Mouse (Mus musculus): ENCODE results near the gene Gm20388. TPM values are rescaled to one million over a fixed set of nuclear protein-coding genes. Genes with fewer than 3 reads are reported as not detected.
"Not testable (repeated sequence)": the region's sequence is repeated elsewhere in the genome, so short reads cannot be mapped to it uniquely, and the experiment has no call there.

Gene Gm20388
- total RNA-seq, 1 experiment from 2014 or later, result 10.0 TPM

DNA sequence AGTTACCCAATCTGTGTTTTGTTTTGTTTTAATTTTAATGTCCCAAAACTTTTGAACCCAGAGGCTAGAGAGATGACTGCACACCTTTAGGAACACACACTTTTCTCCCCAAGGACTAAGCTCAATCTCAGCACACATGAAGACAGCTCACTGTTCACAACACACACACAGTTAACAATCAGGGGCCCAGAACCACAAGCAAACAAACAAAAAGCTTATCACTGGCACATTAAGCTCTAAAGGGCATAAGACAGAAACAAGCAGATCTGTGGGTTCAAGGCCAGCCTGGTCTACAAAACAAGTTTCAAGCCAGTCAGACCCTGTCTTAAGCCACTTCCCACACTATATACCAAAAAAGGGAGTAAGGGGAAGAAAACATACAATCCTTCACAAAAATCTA is 3122.8 kb downstream of the Gm20388 start:
- no peak for ATAC-seq (replicated peaks; ENCODE audit: insufficient number of reproducible peaks, low FRiP score, low TSS enrichment, poor library complexity, severe bottlenecking)

DNA sequence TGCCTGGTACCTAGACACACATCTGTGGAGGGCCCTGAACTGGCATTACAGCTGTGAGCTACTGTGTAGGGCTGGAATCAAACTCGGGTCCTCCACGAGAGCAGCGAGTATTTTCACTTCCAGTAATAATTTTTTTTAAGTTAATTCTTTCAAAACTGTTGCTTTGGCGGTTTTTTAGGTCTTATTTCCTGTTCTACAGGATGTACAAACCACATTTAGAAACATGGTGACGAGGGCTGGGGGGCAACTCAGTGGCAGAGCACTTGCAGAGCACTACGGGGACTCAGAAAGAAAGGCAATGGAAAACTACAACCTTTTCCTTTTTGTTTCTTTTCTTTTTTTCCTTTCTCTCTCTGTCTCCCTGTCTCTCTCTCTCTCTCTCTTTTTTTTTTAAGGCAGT is 3123.5 kb downstream of the Gm20388 start:
- no peak for ATAC-seq (replicated peaks; ENCODE audit: insufficient number of reproducible peaks, low FRiP score, low TSS enrichment, poor library complexity, severe bottlenecking)

- ATAC-seq (replicated peaks; ENCODE audit: insufficient number of reproducible peaks, low FRiP score, low TSS enrichment, poor library complexity, severe bottlenecking), result no peak
These were observed 3126.3 kb downstream of the Gm20388 start for GRCm38 (mm10) chr8:123036956-123037355.

DNA sequence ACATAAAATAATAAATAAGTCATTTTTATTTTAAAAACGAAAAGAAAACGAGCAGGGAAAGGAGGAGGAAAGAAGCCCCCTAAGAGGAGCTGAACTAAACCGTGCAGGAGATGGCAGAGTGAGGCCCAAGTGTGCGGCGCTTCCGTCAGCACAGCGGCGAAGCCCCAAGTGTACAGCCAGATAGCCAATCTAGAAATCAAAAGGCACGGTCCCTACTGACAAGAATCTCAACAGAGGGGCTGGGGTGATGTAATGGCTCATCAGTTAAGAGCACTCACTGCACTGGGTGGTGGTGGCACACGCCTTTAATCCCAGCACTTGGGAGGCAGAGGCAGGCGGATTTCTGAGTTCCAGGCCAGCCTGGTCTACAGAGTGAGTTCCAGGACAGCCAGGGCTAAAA is 3126.8 kb downstream of the Gm20388 start:
- ATAC-seq (replicated peaks; ENCODE audit: insufficient number of reproducible peaks, low FRiP score, low TSS enrichment, poor library complexity, severe bottlenecking), result no peak

DNA sequence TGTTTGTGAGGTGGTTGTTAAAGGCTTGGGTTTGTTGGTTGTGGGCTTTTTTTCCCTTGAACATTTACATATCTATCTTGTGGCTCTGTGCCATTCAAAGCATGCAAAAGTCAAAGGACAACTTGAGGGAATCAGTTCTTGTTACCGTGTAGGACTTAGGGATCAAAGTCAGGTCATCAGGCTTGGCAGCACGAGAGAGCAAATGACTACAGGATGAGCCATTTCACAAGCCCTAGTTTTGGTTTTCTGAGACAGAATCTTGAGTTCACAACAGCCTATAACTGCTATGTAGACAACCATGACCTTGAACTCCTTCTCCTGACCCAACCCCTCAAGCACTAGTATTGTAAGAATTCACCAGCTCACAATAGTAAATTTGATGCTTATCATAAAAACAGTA is 3127.7 kb downstream of the Gm20388 start:
- ATAC-seq (replicated peaks; ENCODE audit: insufficient number of reproducible peaks, low FRiP score, low TSS enrichment, poor library complexity, severe bottlenecking), result no peak

DNA sequence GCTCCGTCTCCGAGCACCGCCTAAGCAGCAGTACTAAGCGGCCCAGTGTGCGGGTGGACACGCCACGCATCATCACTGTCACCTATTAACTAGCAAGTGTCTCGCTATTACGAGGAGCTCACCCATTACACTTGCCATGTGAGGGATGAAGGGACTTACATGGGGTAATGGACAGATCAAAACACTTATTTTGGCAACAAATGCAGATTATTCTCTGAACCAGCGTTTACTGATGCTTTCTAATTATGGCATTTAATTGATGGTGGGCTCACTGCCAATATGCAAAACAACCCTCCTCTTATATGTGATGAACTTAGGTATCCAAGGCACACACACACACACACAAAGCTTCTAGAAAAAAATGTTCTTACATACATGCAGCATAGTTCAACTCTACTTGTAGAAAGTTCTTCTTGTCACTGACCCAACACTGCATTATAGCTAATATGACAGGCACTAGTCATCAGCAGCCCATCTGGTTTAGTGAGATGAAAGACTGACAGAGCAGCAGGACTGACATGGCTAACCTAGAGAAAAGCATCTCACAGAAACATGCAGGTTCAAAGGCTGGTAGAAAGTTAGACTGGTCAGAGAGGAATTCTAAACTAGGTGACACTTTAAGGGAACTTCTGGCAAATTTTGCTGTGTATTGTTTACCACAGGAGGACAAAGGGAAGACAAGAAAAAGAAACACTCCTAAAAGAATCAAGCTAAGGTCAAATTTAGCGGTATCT is 3128.9 kb downstream of the Gm20388 start:
- no peak for ATAC-seq (replicated peaks; ENCODE audit: insufficient number of reproducible peaks, low FRiP score, low TSS enrichment, poor library complexity, severe bottlenecking)

DNA sequence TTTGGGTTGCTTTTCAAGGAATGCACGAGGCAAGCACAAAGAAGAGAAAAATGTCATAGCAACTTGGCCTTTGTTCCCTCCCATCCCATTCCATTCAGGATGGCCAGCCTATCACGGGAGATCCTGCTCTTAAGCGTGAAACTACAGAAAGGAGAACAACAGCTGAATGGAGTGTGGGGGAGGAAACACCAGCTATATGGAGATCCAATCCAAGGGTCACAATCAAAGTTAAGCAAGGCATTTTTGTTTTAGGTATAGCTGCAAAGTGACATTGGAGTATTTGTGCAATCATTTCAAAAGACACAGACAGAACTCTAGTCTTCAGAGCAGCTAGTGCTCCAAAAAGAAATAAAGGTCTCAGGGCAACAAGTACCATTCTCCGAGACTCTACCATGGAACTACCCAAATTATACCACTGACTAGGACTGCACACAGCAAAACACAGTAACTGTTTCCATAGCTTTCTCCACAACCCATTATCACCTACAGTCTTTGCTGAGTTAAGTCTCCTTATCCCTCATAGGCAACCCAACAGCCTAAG is 3129.5 kb downstream of the Gm20388 start:
- no peak for ATAC-seq (replicated peaks; ENCODE audit: insufficient number of reproducible peaks, low FRiP score, low TSS enrichment, poor library complexity, severe bottlenecking)

DNA sequence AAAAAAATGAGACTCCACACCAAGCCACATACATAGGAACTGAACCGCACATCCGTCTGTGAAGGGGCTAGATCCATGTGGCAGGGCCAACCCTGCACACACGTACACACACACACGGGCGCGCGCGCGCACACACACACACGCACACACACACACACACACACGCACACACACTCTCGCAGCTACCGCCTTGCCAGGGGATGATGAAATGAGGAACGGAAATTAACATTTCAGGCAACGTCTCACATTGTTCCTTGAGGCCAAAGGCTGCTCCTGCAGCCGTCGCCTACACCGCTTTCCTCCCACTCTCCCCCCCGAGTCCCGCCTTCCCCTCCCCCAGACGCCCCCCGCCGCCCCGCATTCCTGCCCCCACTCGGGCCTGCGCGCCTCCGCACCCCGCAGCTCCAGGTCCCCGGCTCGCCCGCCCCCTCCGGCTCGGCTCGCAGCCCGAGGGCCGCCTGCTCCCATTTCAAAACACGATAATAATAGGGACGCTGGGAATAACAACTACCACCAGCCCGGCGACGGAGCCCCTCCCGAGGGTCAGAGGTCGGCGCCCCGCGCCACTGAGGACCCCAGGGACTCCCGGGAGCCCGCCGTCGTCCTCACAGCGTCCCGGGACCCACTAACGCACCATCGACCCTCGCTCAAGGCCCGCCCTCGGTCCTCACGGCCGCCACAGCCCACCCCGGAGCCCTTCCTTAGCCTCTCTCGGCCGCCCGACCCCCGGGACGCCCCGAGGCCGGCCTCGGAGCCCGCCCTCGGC is 3130.6 kb downstream of the Gm20388 start:
- ATAC-seq (replicated peaks; ENCODE audit: insufficient number of reproducible peaks, low FRiP score, low TSS enrichment, poor library complexity, severe bottlenecking), result peak; percentile 50

- ATAC-seq (replicated peaks; ENCODE audit: insufficient number of reproducible peaks, low FRiP score, low TSS enrichment, poor library complexity, severe bottlenecking), result no peak
These were observed 3131.1 kb downstream of the Gm20388 start for GRCm38 (mm10) chr8:123041774-123042105.

DNA sequence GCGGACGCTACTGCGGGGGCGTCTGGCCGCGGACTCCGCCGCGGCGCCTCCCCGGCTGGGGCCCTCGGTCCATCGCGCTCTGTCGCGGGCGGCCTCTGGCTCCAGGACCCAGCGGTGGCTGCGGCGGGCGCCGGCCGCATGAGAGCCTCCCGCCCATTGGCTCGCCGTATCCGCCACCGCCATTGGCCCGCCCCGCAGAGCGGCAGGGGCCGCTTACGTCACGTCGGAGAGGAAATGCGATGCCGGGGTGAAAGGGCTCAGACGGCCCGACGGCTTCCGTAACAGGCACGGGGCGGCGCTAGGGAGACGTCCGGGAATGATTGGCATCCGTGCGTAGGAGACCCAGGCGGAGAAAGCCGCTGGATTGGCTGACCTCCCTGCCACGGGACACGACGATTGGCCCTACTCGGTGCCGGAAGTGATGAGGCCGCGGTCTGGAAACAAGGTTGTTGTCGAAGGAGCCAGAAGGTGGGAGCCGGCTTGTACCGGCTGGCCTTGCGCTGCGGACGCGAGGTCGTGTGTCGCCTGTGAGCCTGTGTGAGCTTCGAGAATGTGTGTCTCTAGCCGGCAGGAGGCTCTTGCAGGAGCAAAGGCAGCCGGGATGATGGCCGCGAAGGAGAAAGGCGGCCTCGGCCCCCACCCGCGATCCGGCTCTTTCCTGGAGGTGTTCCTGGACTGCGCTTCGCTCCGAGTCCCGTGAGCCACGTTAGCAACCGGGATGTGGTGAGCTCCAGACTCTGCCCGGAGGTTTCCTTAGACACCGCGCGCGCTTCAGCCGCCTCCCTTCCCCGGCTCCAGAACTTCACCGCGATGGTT is 3131.7 kb downstream of the Gm20388 start, which contains the start of gene Ankrd11:
Gene Ankrd11, minus strand, starts transcription at position 120 of the 816 bp plus-strand sequence.
- peak; percentile 93 for ATAC-seq (replicated peaks; ENCODE audit: insufficient number of reproducible peaks, low FRiP score, low TSS enrichment, poor library complexity, severe bottlenecking)

DNA sequence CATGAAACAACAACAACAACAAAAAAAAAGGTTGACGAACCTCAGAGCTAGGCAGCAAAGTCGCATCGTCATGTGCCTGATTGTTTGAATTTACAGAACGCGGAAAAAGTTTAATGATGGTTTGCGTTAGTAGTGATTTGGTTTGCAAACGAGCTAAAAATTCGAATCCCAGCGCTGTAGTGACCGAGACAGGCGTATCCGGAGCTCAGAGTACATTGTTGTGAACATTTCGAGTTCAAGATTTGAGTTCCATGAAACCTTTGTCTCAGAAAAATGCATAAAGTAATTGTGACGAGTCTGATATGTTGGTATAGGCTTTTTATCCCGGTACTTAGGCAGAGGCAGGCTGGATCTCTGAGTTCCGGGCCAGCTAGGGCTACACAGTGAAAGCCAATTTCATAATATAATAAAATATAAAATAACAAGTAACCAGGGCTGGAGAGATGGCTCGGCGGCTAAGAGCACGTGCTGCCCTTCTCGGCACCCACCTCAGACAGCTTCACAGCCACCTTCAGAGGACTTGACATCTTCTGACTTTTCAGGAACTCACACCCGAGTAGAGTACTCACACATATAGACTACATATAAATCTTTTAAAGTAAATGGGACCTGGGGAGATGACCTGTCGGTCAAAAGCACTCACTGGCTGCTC is 3132.5 kb downstream of the Gm20388 start:
- ATAC-seq (replicated peaks; ENCODE audit: insufficient number of reproducible peaks, low FRiP score, low TSS enrichment, poor library complexity, severe bottlenecking), result no peak

GRCm38 (mm10) chr8:123043941-123044340 is 3133.3 kb downstream of the Gm20388 start:
- ATAC-seq (replicated peaks; ENCODE audit: insufficient number of reproducible peaks, low FRiP score, low TSS enrichment, poor library complexity, severe bottlenecking), result peak; percentile 56

DNA sequence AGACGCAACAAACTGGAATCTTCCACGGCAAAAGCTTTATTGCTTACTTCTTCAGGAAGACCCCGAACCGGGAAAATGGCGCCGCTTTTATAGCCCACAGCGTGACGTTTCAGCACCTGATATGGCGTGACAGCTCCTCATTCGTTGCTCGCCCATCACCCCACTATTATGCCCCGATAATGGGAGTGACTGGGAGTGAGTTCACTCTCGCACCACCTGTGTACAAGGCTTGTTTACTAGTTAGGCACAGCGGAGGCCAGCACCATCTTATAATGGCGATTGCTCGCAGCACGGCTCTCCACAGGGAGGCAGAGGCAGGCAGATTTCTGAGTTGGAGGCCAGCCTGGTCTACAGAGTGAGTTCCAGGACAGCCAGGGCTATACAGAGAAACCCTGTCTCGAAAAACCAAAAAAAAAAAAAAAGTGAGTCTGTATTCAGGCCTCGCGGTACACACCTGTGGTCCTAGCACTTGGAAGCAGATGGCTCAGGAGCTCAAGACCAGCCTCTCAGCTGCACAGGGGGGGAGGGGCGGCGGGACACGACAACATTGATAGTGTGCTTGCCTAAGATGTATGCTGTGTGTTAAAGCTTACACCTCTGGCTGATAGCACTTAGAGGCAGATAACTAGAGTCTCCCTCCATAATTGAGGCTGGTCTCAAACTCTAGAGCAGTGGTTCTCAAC is 3134.2 kb downstream of the Gm20388 start:
- not testable (repeated sequence) for ATAC-seq (replicated peaks; ENCODE audit: insufficient number of reproducible peaks, low FRiP score, low TSS enrichment, poor library complexity, severe bottlenecking)

GRCm38 (mm10) chr8:123046706-123047105 is 3136.1 kb downstream of the Gm20388 start:
- no peak for ATAC-seq (replicated peaks; ENCODE audit: insufficient number of reproducible peaks, low FRiP score, low TSS enrichment, poor library complexity, severe bottlenecking)

DNA sequence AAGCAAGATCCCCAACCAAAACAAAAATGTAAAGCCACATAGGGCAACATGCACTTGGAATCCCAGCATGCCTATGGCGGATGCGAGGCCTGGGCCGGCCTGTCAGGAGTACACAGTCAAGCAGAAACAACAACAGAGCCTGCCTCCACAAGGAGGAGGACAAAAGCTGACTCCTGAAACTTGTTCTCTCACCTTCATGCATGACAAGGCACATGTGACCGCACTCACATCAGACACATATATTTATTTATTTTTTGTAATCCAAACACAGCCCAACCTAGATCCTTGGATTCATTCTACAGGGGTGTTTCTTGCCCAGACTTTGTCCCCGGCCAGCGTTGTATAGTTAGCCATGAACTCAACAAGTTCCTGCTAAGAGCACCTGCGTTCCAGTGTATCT is 3137.2 kb downstream of the Gm20388 start:
- no peak for ATAC-seq (replicated peaks; ENCODE audit: insufficient number of reproducible peaks, low FRiP score, low TSS enrichment, poor library complexity, severe bottlenecking)

DNA sequence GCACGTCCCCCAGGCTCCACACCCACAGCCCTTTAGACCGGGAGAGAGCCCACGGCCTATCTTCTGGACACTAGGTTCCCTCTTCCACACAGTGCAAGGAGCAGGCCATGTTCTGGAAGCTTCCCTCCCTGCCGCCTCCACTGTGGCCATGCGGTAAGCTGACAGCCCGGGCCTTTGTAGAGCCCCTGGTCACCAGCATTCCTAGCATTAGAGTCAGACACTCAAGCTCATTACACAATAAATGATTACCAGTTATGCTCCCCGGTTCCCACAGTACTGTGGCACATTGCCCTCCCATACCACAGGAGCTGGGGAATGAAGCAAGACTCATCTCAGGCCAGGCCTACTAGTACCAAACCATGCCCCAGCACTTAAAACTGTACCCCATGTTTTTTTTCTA is 3137.8 kb downstream of the Gm20388 start:
- ATAC-seq (replicated peaks; ENCODE audit: insufficient number of reproducible peaks, low FRiP score, low TSS enrichment, poor library complexity, severe bottlenecking), result no peak

GRCm38 (mm10) chr8:123051458-123051857 is 3140.8 kb downstream of the Gm20388 start:
- ATAC-seq (replicated peaks; ENCODE audit: insufficient number of reproducible peaks, low FRiP score, low TSS enrichment, poor library complexity, severe bottlenecking), result no peak

- no peak for ATAC-seq (replicated peaks; ENCODE audit: insufficient number of reproducible peaks, low FRiP score, low TSS enrichment, poor library complexity, severe bottlenecking)
These were observed 3152.1 kb downstream of the Gm20388 start, which contains the start of gene Spg7 for GRCm38 (mm10) chr8:123062721-123063120. Spg7 (plus strand) TSS chr8:123062942.

Data from monocyte, adult 5-6 weeks (primary cell).